In the genomic region with DNA sequence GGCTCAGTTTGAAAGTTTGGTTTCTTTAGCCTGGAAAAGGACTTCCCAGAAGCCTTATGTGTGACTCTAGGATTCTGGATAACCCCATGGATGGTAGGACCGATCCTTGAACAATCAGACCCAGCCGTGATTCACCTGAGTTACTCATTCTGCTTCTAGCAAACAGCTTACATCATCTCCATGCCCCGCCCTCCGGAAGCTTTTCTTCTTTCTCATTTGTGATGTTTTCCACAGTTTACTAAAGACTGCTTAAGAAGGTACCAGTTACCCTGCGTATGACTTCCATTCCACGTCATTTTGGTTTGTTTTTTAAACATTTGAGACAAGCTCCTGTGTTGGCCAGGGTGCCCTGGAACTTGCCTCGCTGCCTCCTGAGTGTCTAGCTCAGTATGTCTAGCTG, we compare ENCODE assay signal across 14 mouse cellular contexts. TPM values are rescaled to one million over a fixed set of nuclear protein-coding genes. Genes with fewer than 3 reads are reported as not detected.
DNase-seq lines count a peak whose midpoint lies in the region; ATAC-seq and TF ChIP-seq lines count a peak whose summit lies in the region.
"Had no signal": no experiment of that assay in that cellular context is flagged by ENCODE, and none has a peak within 500 bp of the region (broad histone marks: within the 10 kb centered on the region; RNA-seq: fewer than 3 reads in every experiment).

No protein-coding gene starts in this region.

- DNase-seq in liver, postnatal 0 days = no peak
- peak; percentile 46 for DNase-seq in CD4-positive, CD25-positive, alpha-beta regulatory T cell, adult 2 months (ENCODE audit: low read depth, low spot score)
- peak; percentile 44 for DNase-seq in naive thymus-derived CD4-positive, alpha-beta T cell, adult 2 months (ENCODE audit: low read depth)
- no peak for DNase-seq in ovary, postnatal 10 days (ENCODE audit: low spot score)
- no peak for DNase-seq in midbrain, embryonic 14.5 days
- DNase-seq: cerebellum, adult 11 months; gastrocnemius, postnatal 36 days; kidney, postnatal 36 days; lung, postnatal 36 days had no signal

- no peak for TF ChIP-seq EP300 in liver, postnatal 0 days (IDR thresholded peaks at IDR 0.05; ENCODE audit: low read depth)

- no peak for TF ChIP-seq CTCF in liver, postnatal 0 days (IDR thresholded peaks at IDR 0.05; ENCODE audit: low read depth)

- 72% methylated on average over 7 of the region's 7 CpGs for WGBS in liver, embryonic 16.5 days (ENCODE audit: insufficient replicate concordance)
- 72% methylated on average over 7 of the region's 7 CpGs for WGBS in liver, postnatal 0 days (ENCODE audit: insufficient replicate concordance)
- WGBS in embryonic facial prominence, embryonic 13.5 days = 71% methylated on average over 7 of the region's 7 CpGs
- 93% methylated on average over 7 of the region's 7 CpGs for WGBS in midbrain, embryonic 14.5 days

- H3K9me3 ChIP-seq in liver, embryonic 16.5 days (replicated peaks; ENCODE audit: control insufficient read depth, low read length) = no peaks in the 10 kb centered on the region
- H3K9me3 ChIP-seq in liver, postnatal 0 days (ENCODE audit: low read length) = no peaks in the 10 kb centered on the region
- H3K9me3 ChIP-seq in embryonic facial prominence, embryonic 13.5 days = no peaks in the 10 kb centered on the region
- no peaks in the 10 kb centered on the region for H3K9me3 ChIP-seq in midbrain, embryonic 14.5 days (ENCODE audit: control insufficient read depth, low read length)
- H3K9me3 ChIP-seq: heart, embryonic 15.5 days; midbrain, embryonic 12.5 days had no signal

- H3K27ac ChIP-seq in liver, embryonic 16.5 days (ENCODE audit: low read length) = peak overlapping the region; percentile 22
- H3K27ac ChIP-seq in liver, postnatal 0 days (ENCODE audit: low read depth) = no peak overlapping the region
- peak overlapping the region; percentile 85 for H3K27ac ChIP-seq in embryonic facial prominence, embryonic 13.5 days
- H3K27ac ChIP-seq in midbrain, embryonic 14.5 days (replicated peaks; ENCODE audit: low read depth, low read length) = no peak overlapping the region
- H3K27ac ChIP-seq: hindbrain, embryonic 14.5 days; midbrain, embryonic 12.5 days had no signal

- no peaks in the 10 kb centered on the region for H3K27me3 ChIP-seq in liver, embryonic 16.5 days (ENCODE audit: control insufficient read depth, insufficient read depth, low read depth, low read length)
- H3K27me3 ChIP-seq in liver, postnatal 0 days (ENCODE audit: insufficient read depth, low read length) = no peaks in the 10 kb centered on the region
- H3K27me3 ChIP-seq in embryonic facial prominence, embryonic 13.5 days = no peaks in the 10 kb centered on the region
- H3K27me3 ChIP-seq in midbrain, embryonic 14.5 days (ENCODE audit: control insufficient read depth, insufficient read depth, low read length) = no peaks in the 10 kb centered on the region
- H3K27me3 ChIP-seq: heart, embryonic 15.5 days; midbrain, embryonic 12.5 days had no signal

- H3K36me3 ChIP-seq in liver, embryonic 16.5 days (ENCODE audit: control insufficient read depth, insufficient read depth) = no peaks in the 10 kb centered on the region
- H3K36me3 ChIP-seq in liver, postnatal 0 days (replicated peaks; ENCODE audit: insufficient read depth, low read length) = no peaks in the 10 kb centered on the region
- no peaks in the 10 kb centered on the region for H3K36me3 ChIP-seq in embryonic facial prominence, embryonic 13.5 days
- no peaks in the 10 kb centered on the region for H3K36me3 ChIP-seq in midbrain, embryonic 14.5 days (ENCODE audit: control insufficient read depth, insufficient read depth, low read length)
- H3K36me3 ChIP-seq: heart, embryonic 15.5 days; midbrain, embryonic 12.5 days had no signal

- H3K4me3 ChIP-seq in liver, embryonic 16.5 days (ENCODE audit: low read depth, low read length) = no peak overlapping the region
- H3K4me3 ChIP-seq in liver, postnatal 0 days (ENCODE audit: low read depth, low read length) = no peak overlapping the region
- H3K4me3 ChIP-seq in embryonic facial prominence, embryonic 13.5 days = no peak overlapping the region
- H3K4me3 ChIP-seq in midbrain, embryonic 14.5 days (replicated peaks; ENCODE audit: low read depth, low read length) = no peak overlapping the region
- H3K4me3 ChIP-seq: heart, embryonic 15.5 days; midbrain, embryonic 12.5 days had no signal

- H3K4me1 ChIP-seq in liver, embryonic 16.5 days (ENCODE audit: control insufficient read depth, low read depth, low read length) = peaks cover 27% of the 10 kb centered on the region
- peaks cover 15% of the 10 kb centered on the region for H3K4me1 ChIP-seq in liver, postnatal 0 days (ENCODE audit: insufficient read depth)
- peaks cover 21% of the 10 kb centered on the region for H3K4me1 ChIP-seq in embryonic facial prominence, embryonic 13.5 days
- no peaks in the 10 kb centered on the region for H3K4me1 ChIP-seq in midbrain, embryonic 14.5 days (ENCODE audit: control insufficient read depth, insufficient read depth, low read length)
- H3K4me1 ChIP-seq: midbrain, embryonic 12.5 days had no signal

- no peak overlapping the region for H3K9ac ChIP-seq in liver, embryonic 16.5 days (ENCODE audit: low read depth, low read length)
- no peak overlapping the region for H3K9ac ChIP-seq in liver, postnatal 0 days (replicated peaks)
- H3K9ac ChIP-seq in embryonic facial prominence, embryonic 13.5 days = no peak overlapping the region
- H3K9ac ChIP-seq in midbrain, embryonic 14.5 days (replicated peaks; ENCODE audit: low read length) = no peak overlapping the region
- H3K9ac ChIP-seq: heart, embryonic 15.5 days; hindbrain, embryonic 14.5 days; midbrain, embryonic 12.5 days had no signal

- no peak overlapping the region for H3K4me2 ChIP-seq in liver, embryonic 16.5 days (ENCODE audit: low read depth, low read length)
- no peak overlapping the region for H3K4me2 ChIP-seq in liver, postnatal 0 days (ENCODE audit: low read depth, low read length)
- no peak overlapping the region for H3K4me2 ChIP-seq in embryonic facial prominence, embryonic 13.5 days
- no peak overlapping the region for H3K4me2 ChIP-seq in midbrain, embryonic 14.5 days (ENCODE audit: low read length)
- H3K4me2 ChIP-seq: heart, embryonic 15.5 days; hindbrain, embryonic 14.5 days; midbrain, embryonic 12.5 days had no signal

- no peak for ATAC-seq in liver, embryonic 16.5 days (ENCODE audit: low read depth)
- ATAC-seq in liver, postnatal 0 days = no peak
- ATAC-seq in embryonic facial prominence, embryonic 13.5 days (ENCODE audit: insufficient number of reproducible peaks, insufficient read depth, low FRiP score, low TSS enrichment, low read depth) = no peak
- ATAC-seq in midbrain, embryonic 14.5 days (ENCODE audit: low FRiP score, low TSS enrichment) = no peak

RNA-seq across cellular contexts. Expression of gene Serp2, which starts 13.6 kb away (rescaled TPM):
- 0.61 and 0.79 TPM in 2 replicates for polyA plus RNA-seq in liver, embryonic 16.5 days (2015; fragmentation: Nextera tagmentation; extraction: Ambion mirVana)
- 0.58 and 0.75 TPM in 2 replicates for polyA plus RNA-seq in liver, postnatal 0 days (2015; fragmentation: Nextera tagmentation; extraction: Ambion mirVana)
- 11.0 and 14.6 TPM in 2 replicates for polyA plus RNA-seq in embryonic facial prominence, embryonic 13.5 days (2015; fragmentation: Nextera tagmentation; extraction: Ambion mirVana)
- 153 and 230 TPM in 2 replicates for polyA plus RNA-seq in midbrain, embryonic 14.5 days (2014; fragmentation: Nextera tagmentation; extraction: Ambion mirVana)

Comparison
In these comparisons a context has a peak if more than half of its experiments do, and no peak if none do; other contexts are left out.
1. H3K27ac ChIP-seq: peak in liver, embryonic 16.5 days (single experiment) and embryonic facial prominence, embryonic 13.5 days (single experiment); none in liver, postnatal 0 days (single experiment) and midbrain, embryonic 14.5 days (single experiment).
2. DNase-seq: peak in CD4-positive, CD25-positive, alpha-beta regulatory T cell, adult 2 months (single experiment) and naive thymus-derived CD4-positive, alpha-beta T cell, adult 2 months (single experiment); none in liver, postnatal 0 days (single experiment), ovary, postnatal 10 days (single experiment) and midbrain, embryonic 14.5 days (single experiment).